In genomic region chr9:27968266-27968665, GRCm38 (mm10) we compare ENCODE assay signal across 16 mouse cellular contexts.
"Had no signal": no experiment of that assay in that cellular context is flagged by ENCODE, and none has a peak within 500 bp of the region (broad histone marks: within the 10 kb centered on the region; RNA-seq: fewer than 3 reads in every experiment).

No protein-coding gene starts in this region.

- H3K4me3 ChIP-seq: layer of hippocampus, adult 2 months; liver, embryonic 13.5 days; midbrain, embryonic 12.5 days; midbrain, embryonic 15.5 days; myocyte; neural tube, embryonic 13.5 days had no signal

- H3K4me1 ChIP-seq: liver, embryonic 13.5 days; midbrain, embryonic 15.5 days; neural tube, embryonic 13.5 days had no signal

- ATAC-seq: midbrain, embryonic 15.5 days had no signal

- H3K9me3 ChIP-seq: liver, embryonic 13.5 days; midbrain, embryonic 12.5 days; midbrain, embryonic 15.5 days; neural tube, embryonic 13.5 days had no signal

- H3K27me3 ChIP-seq: liver, embryonic 13.5 days; midbrain, embryonic 12.5 days; midbrain, embryonic 15.5 days; neural tube, embryonic 13.5 days had no signal

- DNase-seq: kidney, postnatal 25 days; liver, embryonic 13.5 days; lung, adult 2 months; lung, postnatal 14 days; lung, postnatal 4 days; retina, postnatal 1 day; thymus, adult 2 months; thymus, postnatal 14 days; thymus, postnatal 4 days had no signal

- H3K4me2 ChIP-seq: liver, embryonic 13.5 days; midbrain, embryonic 12.5 days; midbrain, embryonic 15.5 days; neural tube, embryonic 13.5 days had no signal

- H3K9ac ChIP-seq: liver, embryonic 13.5 days; midbrain, embryonic 12.5 days; midbrain, embryonic 15.5 days; neural tube, embryonic 13.5 days had no signal

- H3K27ac ChIP-seq: kidney, postnatal 0 days; layer of hippocampus, adult 2 months; liver, embryonic 13.5 days; midbrain, embryonic 12.5 days; midbrain, embryonic 15.5 days; neural tube, embryonic 13.5 days; stomach, postnatal 0 days had no signal

- H3K36me3 ChIP-seq: liver, embryonic 13.5 days; midbrain, embryonic 12.5 days; midbrain, embryonic 15.5 days; neural tube, embryonic 13.5 days had no signal
